Mouse (Mus musculus) naive thymus-derived CD4-positive, alpha-beta T cell, adult 2 months (primary cell): ENCODE measurements around the gene Gm3127.
"Not testable (repeated sequence)": the region's sequence is repeated elsewhere in the genome, so short reads cannot be mapped to it uniquely, and the experiment has no call there.

ENCODE experiments used
- DNase-seq: peaks from one replicate; pipeline ENCODE4 v3.0.0-alpha.2; 2011; ENCODE audit warnings: low read depth

The Gm3127 gene

DNA sequence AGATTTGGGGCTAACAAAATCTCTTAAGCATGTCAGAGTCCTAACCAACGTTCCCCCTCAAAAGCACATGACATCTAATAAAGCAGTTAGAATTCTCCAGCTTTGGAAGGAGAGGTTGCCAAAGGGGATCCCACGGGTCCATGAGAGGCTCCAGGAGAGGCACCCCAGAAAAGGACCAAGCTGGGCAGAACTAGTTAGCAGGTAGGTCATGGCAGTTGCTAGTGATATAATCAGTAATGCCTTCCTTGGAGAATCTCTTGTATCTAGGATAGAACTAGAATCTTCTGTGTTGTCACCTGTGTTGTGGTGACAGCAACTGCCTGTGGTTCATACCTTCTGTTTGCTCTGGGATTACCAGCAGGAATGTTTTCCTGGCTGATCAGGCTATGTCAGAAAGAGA lies at the start of gene Gm3127:
Gene Gm3127, plus strand, starts transcription at position 301 of the 400 bp plus-strand sequence.
- DNase-seq, result not testable (repeated sequence)

DNA sequence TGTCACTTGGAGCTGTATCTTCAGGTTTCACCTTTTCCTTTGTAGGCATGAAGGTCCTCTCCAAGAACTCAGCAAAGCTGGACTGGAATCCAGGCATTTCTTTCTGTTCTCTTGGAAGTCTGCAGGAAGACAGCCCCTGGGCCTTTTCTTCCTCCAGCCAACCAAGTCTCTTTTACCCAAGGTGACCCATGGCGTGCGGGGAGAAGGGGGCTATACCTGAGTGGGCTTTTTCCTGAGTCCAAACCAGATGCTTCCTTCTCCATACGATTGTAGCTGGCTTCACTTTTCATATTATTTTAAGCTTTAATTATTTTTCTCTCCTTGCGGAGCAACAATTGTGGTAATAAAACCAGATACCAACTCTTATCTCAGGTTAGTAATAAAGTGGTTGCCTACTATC lies 23.2 kb upstream of the Gm3127 start:
- not testable (repeated sequence) for DNase-seq

DNA sequence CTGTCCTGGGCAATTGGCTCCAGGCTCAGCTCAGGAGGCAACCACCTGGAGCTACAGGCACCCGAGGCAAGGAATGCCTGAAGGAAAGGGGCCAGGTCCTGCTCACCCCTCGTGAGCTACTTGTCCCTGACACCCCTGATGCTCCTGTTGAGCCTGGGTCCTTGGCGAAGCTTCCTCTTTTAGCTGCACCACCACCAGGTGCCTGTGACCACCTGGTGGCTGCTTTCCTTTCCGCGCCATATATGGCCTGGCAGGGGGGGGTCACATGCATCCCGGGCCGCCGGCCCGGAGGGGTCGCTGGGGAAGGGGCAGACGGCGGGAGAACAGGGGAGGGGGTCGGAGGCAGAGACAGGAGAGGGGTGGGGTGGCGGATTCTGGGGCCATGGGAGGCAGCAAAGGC lies 17.2 kb downstream of the Gm3127 start:
- not testable (repeated sequence) for DNase-seq

DNA sequence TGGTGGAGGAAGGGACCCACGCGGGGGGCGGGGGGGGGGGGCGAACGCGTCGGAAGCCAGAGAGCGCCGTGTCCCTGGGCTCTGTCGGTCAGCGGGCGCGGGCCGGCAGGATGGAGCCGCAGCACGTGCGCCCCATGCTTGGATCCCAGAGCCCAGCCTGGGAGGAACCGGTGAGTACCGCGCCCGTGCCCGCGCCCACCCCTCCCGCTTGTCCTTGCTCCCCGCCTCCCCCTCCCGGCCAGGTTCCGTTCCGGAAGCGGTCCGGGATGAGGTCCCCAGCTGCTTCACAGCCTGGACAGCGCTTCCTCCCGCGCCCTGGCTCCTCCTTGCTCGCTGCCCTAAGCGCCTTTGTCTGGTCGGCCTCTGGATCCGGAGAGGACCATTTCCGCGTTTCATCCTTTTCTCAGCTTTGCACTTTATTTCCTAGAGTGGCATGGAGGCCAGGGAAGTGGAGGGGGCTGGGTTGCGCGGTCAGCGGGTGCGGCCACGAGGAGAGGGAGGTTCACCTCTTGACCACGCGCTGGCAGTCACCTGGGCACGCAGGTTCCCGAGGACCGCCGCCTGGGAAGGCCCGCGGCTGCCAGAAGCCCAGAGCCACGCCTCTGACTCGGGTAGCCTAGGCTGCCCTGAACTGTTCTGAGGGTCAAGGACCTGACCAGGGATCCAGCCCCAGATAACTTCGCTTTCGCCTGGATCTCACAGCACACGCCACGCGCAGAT lies 17.8 kb downstream of the Gm3127 start, which contains the start of gene Gm2974:
Gene Gm2974, plus strand, starts transcription at position 86 of the 720 bp plus-strand sequence.
- not testable (repeated sequence) for DNase-seq

DNA sequence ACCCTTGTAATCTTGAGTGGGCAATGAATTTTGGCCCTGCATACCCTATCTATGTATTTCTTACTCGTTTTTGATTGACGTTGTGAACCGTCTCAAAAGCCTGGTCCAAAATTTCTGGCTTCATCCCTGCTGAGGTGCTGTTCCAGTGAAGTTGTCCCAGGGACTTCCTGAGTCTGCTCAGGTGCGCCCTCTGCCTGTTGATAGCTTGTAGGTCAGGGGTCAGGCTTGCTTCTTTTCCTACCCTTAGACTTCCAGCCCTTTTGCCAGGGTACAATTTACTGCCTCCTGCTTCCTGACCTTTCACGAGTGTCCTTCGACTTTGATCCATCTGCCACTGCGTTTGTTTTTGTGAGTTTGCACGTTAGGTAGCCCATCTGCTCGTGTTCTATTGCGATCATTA lies 18.5 kb downstream of the Gm3127 start:
- not testable (repeated sequence) for DNase-seq
